Mouse (Mus musculus): ENCODE measurements at regions not wholly inside any gene's neighbourhood (a gene's known extent, or its start where the extent isn't known, plus 50 kb on each side); places are given as distances from the start of the nearest gene placed in this dataset.

DNA sequence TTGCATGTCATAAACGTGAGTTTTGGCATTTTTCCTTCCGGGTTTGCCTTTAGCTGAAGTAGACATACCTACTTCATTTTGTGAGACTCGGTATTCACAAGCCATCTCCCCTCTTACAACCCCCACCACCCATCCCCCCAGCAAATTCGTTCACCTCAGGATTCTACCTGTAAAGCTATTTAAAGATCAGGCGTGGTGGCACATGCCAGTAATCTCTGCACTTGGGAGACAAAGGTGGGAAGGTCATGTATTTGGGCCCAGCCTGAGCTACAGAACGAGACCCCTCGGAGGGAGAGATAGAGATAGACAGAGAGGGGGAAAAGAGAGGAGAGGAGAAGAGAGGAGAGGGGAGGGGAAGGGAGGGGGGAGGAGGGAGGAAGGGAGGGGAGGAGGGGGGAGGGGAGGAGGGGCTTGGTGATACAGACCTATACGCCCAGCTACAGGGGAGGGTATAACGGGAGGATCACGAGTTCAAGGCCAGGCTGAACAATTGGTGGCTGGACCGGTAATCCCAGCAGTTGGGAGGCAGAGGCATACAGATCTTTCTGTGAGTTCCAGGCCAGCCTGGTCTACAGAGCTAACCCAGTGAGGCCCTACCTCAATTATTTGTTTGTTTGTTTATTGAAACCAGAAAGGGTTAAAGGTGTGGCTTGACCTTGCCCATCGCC is 83.9 kb upstream of the Tbx3 start:
- TF ChIP-seq CTCF (IDR thresholded peaks at IDR 0.05; ENCODE audit: insufficient read depth, low read depth, low read length) = no peak
- TF ChIP-seq POLR2A (IDR thresholded peaks at IDR 0.05; ENCODE audit: insufficient read depth, low read depth, low read length) = no peak
